Mouse (Mus musculus) midbrain, embryonic 15.5 days (tissue): ENCODE measurements around the gene Pdzd7. TPM values are rescaled to one million over a fixed set of nuclear protein-coding genes. Genes with fewer than 3 reads are reported as not detected.

Experiments used
- ATAC-seq: fragments of 200-750 bp; cut with Nextera tagmentation; replicated peaks from 2 replicates; pipeline ENCODE4 v1.8.0; 2017; ENCODE audit warnings: moderate TSS enrichment
- H3K27ac ChIP-seq: fragments of 300-500 bp; sonication (generic); 2 replicates; pipeline ENCODE4 v1.5.1; 2015; ENCODE audit warnings: mild to moderate bottlenecking, inconsistent platforms
- H3K27me3 ChIP-seq: fragments of 300-500 bp; sonication (generic); replicated peaks from 2 replicates; pipeline ENCODE4 v1.6.1; 2015; ENCODE audit warnings: inconsistent platforms
- H3K36me3 ChIP-seq: fragments of 300-500 bp; sonication (generic); replicated peaks from 2 replicates; pipeline ENCODE4 v1.6.1; 2015; ENCODE audit warnings: inconsistent platforms
- H3K4me1 ChIP-seq: fragments of 300-500 bp; sonication (generic); 2 replicates; pipeline ENCODE4 v1.6.1; 2015; ENCODE audit warnings: inconsistent platforms
- H3K4me2 ChIP-seq: fragments of 300-500 bp; sonication (generic); 2 replicates; pipeline ENCODE4 v1.6.1; 2015; ENCODE audit warnings: inconsistent platforms, mild to moderate bottlenecking, moderate library complexity
- H3K4me3 ChIP-seq: fragments of 300-500 bp; sonication (generic); 2 replicates; pipeline ENCODE4 v1.5.1; 2015; ENCODE audit warnings: mild to moderate bottlenecking, inconsistent platforms
- H3K9ac ChIP-seq: fragments of 300-500 bp; sonication (generic); 2 replicates; pipeline ENCODE4 v1.6.1; 2015; ENCODE audit warnings: mild to moderate bottlenecking, inconsistent platforms
- H3K9me3 ChIP-seq: fragments of 300-500 bp; sonication (generic); 2 replicates; pipeline ENCODE4 v1.6.1; 2016; ENCODE audit warnings: inconsistent platforms
- WGBS: fragments of 180-500 bp; shearing (Covaris S2); methylation state at CpG from one replicate; pipeline ENCODE4 v1.1.7; 2015; ENCODE audit warnings: mixed read lengths; 5-methylcytosine and 5-hydroxymethylcytosine counted together
- polyA plus RNA-seq: library from polyadenylated mRNA; unstranded; fragments of >200 nt; fragmentation: Nextera tagmentation; extraction: Ambion mirVana; gene quantifications from 2 replicates; pipeline ENCODE4 v1.2.1, GENCODE M21; 2015

Gene Pdzd7
- polyA plus RNA-seq, 1 experiment from 2014 or later: 4.1 TPM

DNA sequence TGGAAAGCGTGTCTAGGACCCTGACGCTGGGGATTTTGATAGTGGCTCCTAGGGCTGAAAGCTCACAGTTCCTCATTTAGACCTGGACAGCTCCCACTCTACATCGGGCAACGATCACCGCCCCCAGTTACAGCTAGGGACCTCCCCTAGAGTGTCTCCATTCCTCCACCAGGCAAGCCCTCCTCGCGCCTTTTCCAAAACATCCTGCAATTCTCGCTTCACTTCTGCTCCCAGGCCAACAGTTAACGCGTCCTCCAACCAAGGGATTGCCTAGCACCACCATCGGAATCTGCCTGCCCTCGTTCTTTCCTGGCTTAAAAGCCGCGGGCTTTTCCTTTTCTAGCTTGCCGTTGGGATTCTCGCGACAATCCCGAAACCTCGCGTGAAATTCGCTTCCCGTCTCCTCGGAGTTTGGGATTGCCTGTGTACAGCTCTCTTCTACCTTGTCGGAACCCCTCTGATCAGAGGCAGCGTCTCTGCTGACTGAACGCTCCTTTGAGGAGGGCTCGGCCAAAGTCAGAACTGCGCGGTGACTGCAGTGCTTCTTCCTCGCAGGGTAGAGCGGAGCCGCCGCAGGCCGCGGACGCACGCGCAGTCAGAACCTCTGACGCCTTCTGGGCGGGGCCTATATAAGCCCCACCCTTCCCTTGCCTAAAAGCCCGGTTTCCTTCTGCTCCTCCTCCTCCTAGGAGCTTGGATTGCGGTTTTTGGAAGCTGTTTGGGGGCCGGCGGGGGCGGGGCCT, 29.2 kb upstream of the Pdzd7 start, which contains the start of gene Kazald1:
Kazald1 (plus strand) TSS at position 662 of the 743 bp plus-strand sequence.
- Histone ChIP-seq H3K4me1 (peaks cover 31% of the 10 kb centered on the region), H3K9me3 (no peaks in the 10 kb centered on the region), H3K4me2 (peak within 1 kb of the TSS; percentile 92), H3K9ac (peak within 1 kb of the TSS; percentile 88), H3K36me3 (no peaks in the 10 kb centered on the region), H3K27ac (peak within 1 kb of the TSS; percentile 94), H3K27me3 (peaks cover 45% of the 10 kb centered on the region), H3K4me3 (peak within 1 kb of the TSS; percentile 73)
- WGBS: under 1% methylated on average over 45 of the region's 45 CpGs
- peak; percentile 90 for ATAC-seq

DNA sequence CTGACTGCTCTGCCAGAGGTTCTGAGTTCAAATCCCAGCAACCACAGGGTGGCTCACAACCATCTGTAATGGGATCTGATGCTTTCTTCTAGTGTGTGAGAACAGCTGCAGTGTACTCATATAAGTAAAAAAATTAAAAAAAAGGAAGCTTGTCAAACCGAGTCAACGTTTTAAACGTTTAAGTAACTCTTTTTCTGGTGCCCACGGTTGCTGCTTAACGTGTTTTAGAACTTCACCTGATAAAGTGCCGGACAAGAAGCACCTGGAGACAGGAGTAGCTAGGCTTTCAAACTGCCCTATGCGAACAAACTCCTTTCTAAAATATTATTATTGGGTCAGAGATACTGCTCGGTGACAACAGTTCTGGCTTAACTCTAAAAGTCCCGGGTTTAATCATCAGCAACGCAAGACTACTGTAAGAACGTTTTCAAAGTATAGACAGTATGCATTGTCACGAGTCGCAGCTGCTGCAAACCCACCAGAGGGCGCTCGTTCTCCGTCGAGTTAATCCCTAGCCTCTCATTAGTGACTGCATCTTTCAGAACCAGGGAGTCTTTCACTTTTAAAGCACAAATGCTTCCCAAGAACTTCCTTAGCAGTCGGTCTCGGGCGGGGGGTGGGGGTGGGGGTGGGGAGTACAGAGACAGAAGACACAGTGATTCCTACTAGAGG, 28.5 kb upstream of the Pdzd7 start:
- peaks cover 40% of the 10 kb centered on the region for H3K27me3 ChIP-seq
- no peaks in the 10 kb centered on the region for H3K9me3 ChIP-seq
- H3K9ac ChIP-seq: peak overlapping the region; percentile 88
- H3K4me3 ChIP-seq: peak overlapping the region; percentile 73
- peak overlapping the region; percentile 92 for H3K4me2 ChIP-seq
- peak overlapping the region; percentile 94; the same call in 1 of the 2 replicates for H3K27ac ChIP-seq
- 9% methylated on average over 20 of the region's 20 CpGs for WGBS
- ATAC-seq: peak; percentile 48
- no peaks in the 10 kb centered on the region for H3K36me3 ChIP-seq
- peaks cover 26% of the 10 kb centered on the region for H3K4me1 ChIP-seq

DNA sequence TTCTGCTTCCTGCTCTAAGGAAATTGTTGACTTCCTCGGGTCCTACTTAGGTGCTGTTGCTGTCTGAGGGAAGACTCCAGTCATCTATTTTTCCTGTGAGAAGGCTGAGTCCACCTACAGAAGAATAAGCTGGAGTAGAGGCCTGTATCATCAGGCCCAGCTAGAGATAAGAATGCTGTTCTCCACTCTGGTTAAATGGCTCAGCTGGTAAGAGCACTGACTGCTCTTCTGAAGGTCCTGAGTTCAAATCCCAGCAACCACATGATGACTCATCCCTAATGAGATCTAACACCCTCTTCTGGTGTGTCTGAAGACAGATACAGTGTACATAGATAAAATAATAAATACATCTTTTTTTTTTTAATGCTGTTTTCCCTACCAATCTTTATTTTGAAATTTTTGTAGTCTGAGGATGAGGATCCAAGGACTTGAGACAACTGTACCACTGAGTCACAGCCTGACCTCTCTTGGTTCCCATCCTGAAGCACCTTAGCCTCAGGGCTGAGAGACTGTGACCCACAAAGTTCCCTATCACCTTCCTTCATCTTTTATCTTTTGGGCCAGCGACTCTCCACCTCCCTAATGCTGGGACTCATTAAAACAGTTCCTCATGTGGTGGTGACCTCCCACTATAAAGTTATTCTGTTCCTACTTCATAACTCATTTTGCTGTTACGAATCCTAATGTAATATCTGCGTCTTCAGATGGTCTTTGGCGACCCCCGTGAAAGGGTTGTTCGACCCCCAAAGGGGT, 22.4 kb upstream of the Pdzd7 start:
- H3K4me3 ChIP-seq: no peak overlapping the region
- H3K36me3 ChIP-seq: no peaks in the 10 kb centered on the region
- H3K9ac ChIP-seq: no peak overlapping the region
- H3K27me3 ChIP-seq: peaks cover 42% of the 10 kb centered on the region
- WGBS: 81% methylated on average over 7 of the region's 7 CpGs
- no peak overlapping the region for H3K27ac ChIP-seq
- ATAC-seq: no peak
- H3K9me3 ChIP-seq: no peaks in the 10 kb centered on the region
- H3K4me1 ChIP-seq: peaks cover 8% of the 10 kb centered on the region
- H3K4me2 ChIP-seq: no peak overlapping the region

DNA sequence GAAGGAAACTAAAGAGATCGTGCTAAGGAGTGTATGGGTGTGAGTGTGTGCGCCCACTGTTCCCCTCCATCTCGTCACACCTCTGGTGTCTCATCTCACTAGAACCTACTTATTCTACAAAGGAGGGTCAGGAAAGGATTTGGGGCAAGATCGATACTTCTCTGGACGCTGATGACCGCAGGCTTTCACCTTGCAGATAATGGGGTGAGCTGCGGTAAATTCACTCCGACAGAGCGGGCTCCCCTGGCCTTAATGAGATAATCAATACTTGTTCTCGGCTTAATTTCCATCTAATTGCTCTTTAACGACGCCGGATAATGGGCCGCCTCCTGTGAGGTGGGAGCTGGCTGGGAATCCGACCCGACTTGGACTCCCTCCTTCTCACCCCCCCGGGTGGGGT, 21.7 kb upstream of the Pdzd7 start:
- Histone ChIP-seq H3K27me3 (peaks cover 42% of the 10 kb centered on the region), H3K4me1 (peaks cover 8% of the 10 kb centered on the region)
- ATAC-seq: no peak

DNA sequence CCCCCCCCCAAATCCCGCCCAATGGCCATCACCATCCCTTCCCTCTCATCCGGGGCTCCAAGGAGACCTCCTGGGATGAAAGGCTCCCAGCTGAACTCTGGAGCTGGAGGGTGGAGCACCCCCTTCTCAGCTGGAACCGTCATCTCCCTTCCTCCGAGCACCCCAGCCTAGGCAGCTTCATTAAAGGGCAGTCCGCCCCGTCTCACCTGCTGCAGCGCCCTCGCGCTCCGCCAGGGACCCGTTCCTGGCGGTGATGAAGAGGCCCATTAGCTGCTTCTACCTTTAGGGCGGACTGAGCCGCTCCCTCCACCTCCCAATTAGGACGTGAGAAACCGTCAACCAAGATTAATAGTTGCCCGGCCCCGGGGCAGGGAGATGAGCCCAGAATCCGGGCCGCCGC, 19.7 kb upstream of the Pdzd7 start:
- H3K9me3 ChIP-seq: no peaks in the 10 kb centered on the region
- no peak for ATAC-seq
- H3K4me1 ChIP-seq: peaks cover 8% of the 10 kb centered on the region
- no peak overlapping the region for H3K4me3 ChIP-seq
- WGBS: 3% methylated on average over 21 of the region's 21 CpGs
- H3K27ac ChIP-seq: no peak overlapping the region
- H3K27me3 ChIP-seq: peaks cover 42% of the 10 kb centered on the region
- H3K9ac ChIP-seq: no peak overlapping the region
- H3K4me2 ChIP-seq: no peak overlapping the region
- no peaks in the 10 kb centered on the region for H3K36me3 ChIP-seq

More for the DNA sequence above, 21.7 kb upstream of the Pdzd7 start:
- Histone ChIP-seq H3K4me3 (no peak overlapping the region), H3K36me3 (no peaks in the 10 kb centered on the region), H3K9ac (no peak overlapping the region), H3K9me3 (no peaks in the 10 kb centered on the region), H3K27ac (no peak overlapping the region), H3K4me2 (no peak overlapping the region)
- WGBS: 16% methylated on average over 17 of the region's 17 CpGs

DNA sequence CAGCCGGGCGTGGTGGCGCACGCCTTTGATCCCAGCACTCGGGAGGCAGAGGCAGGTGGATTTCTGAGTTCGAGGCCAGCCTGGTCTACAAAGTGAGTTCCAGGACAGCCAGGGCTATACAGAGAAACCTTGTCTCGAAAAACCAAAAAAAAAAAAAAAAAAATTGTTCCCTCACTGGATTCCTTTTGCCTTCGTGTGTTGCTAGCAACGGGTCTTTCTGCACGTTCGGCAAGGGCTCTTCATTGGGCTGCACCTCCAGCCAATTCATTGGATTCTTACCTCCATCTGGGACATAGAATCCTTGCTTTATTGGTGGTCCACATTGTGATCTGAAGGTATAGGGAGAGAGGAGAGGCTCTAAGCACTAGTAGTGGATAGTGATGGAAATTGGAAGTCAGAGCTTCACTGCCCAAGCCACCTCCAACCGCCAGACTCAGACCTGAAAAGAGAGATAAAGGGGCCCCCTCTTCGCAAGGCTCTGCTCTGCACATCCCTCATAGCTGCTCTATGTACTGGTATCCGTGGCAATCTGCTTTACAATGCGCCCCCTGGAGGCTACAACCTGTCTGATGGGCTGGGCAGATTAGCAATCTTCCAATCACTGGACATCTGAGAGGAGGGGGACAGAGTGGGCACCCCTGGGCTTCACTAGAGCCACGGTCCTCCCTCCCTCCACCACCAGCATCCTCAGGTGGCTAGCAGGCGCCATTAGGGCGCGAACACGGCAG, 18.2 kb upstream of the Pdzd7 start:
- Histone ChIP-seq H3K27me3 (peaks cover 39% of the 10 kb centered on the region), H3K4me3 (peak overlapping the region; percentile 19; the same call in 1 of the 2 replicates), H3K9me3 (no peaks in the 10 kb centered on the region), H3K4me1 (peaks cover 14% of the 10 kb centered on the region), H3K4me2 (peak overlapping the region; percentile 44), H3K9ac (peak overlapping the region; percentile 45), H3K27ac (no peak overlapping the region), H3K36me3 (no peaks in the 10 kb centered on the region)
- WGBS: 44% methylated on average over 20 of the region's 20 CpGs
- ATAC-seq: 0 out of 2 replicates have a peak, but pooled peaks have one; percentile 32

DNA sequence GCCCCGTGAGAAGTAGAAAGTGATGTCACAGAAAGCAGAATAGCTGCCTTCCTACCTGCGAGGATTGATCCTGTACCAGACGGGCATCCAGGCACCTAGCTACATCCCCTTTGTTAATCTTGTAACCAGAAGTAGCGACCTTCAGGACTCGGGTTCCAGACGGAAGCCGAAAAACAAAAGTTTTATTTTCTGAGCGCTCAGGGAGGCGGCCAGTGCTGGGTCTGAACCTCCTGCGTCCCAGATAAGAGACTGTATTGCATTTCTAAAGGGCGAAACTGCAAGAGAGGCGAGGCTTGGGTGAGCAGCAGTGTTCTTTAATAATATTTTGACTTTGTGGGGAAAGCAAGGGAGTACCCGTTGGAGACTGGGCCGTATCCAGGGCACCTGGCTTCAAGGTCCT, 13.3 kb upstream of the Pdzd7 start:
- Histone ChIP-seq H3K27me3 (no peaks in the 10 kb centered on the region), H3K4me3 (peak overlapping the region; percentile 58), H3K4me2 (peak overlapping the region; percentile 87), H3K36me3 (peaks cover 3% of the 10 kb centered on the region; the same call in 1 of the 2 replicates), H3K27ac (peak overlapping the region; percentile 94), H3K9ac (peak overlapping the region; percentile 74), H3K9me3 (no peaks in the 10 kb centered on the region), H3K4me1 (peaks cover 30% of the 10 kb centered on the region)
- ATAC-seq: no peak
- WGBS: 1% methylated on average over 14 of the region's 14 CpGs

DNA sequence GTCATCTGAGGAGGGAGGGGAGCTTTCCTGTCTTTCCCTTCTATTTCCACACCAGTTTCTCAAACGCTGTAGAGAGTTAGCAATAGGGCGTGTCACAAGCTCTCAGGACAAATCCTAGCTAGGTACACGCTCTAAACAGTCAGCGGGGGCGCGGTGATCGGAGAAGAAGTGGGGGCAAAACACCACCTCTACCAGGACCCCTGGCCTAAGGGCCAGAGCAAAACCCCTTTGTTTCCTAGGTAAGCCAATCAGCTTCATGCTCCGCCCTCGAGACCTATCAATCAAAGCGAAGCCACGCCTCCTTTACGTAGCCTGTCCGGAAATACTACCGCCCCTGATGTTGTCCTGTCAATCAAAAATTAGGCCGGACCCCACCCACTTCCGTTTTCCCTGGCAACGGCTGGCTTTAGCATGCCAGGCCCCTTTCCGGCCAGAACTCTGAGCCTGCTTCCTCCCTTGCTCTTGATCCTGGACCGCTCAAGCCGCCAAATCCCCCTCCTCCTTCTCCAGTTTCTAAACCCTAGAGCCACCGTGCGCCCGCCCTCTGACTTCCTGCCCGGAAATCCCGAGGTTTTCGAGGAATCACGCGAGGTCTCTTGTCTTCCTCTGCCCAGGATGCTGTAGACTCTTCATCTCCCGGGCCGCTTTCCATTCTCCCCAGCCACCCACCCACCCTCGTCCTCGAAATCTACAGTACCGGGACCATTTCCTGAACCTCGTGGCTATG, 12.8 kb upstream of the Pdzd7 start:
- ATAC-seq: peak; percentile 93

DNA sequence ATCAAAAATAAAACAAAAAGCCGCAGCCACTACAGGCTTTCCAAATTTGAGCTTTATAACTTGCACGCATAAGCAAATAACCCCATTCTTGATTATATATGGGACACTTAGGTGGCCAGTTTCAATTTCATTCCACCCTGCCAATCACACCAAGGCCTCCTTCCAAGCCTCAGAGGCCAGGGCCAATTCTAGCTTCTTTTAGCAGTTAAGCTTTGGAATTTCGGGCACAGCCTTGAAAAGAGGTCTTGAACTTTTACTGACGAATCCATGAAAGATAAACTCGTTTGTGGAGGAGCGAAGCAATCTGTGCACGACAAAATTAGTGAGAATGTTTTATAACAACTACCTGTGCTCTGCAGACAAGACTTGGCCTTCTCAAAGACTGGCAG, 12.2 kb upstream of the Pdzd7 start:
- peak overlapping the region; percentile 57 for H3K9ac ChIP-seq
- H3K27ac ChIP-seq: peak overlapping the region; percentile 94
- no peaks in the 10 kb centered on the region for H3K27me3 ChIP-seq
- peak overlapping the region; percentile 58 for H3K4me3 ChIP-seq
- peaks cover 28% of the 10 kb centered on the region for H3K4me1 ChIP-seq
- peak overlapping the region; percentile 87 for H3K4me2 ChIP-seq
- H3K36me3 ChIP-seq: peaks cover 4% of the 10 kb centered on the region; the same call in 1 of the 2 replicates
- no peak for ATAC-seq
- 44% methylated on average over 7 of the region's 7 CpGs for WGBS
- no peaks in the 10 kb centered on the region for H3K9me3 ChIP-seq

More for the DNA sequence above, 12.8 kb upstream of the Pdzd7 start:
- Histone ChIP-seq H3K4me1 (peaks cover 28% of the 10 kb centered on the region), H3K4me2 (peak overlapping the region; percentile 87), H3K9ac (peak overlapping the region; percentile 74), H3K36me3 (peaks cover 3% of the 10 kb centered on the region; the same call in 1 of the 2 replicates), H3K27ac (peak overlapping the region; percentile 94), H3K27me3 (no peaks in the 10 kb centered on the region), H3K4me3 (peak overlapping the region; percentile 58), H3K9me3 (no peaks in the 10 kb centered on the region)
- under 1% methylated on average over 34 of the region's 34 CpGs for WGBS

DNA sequence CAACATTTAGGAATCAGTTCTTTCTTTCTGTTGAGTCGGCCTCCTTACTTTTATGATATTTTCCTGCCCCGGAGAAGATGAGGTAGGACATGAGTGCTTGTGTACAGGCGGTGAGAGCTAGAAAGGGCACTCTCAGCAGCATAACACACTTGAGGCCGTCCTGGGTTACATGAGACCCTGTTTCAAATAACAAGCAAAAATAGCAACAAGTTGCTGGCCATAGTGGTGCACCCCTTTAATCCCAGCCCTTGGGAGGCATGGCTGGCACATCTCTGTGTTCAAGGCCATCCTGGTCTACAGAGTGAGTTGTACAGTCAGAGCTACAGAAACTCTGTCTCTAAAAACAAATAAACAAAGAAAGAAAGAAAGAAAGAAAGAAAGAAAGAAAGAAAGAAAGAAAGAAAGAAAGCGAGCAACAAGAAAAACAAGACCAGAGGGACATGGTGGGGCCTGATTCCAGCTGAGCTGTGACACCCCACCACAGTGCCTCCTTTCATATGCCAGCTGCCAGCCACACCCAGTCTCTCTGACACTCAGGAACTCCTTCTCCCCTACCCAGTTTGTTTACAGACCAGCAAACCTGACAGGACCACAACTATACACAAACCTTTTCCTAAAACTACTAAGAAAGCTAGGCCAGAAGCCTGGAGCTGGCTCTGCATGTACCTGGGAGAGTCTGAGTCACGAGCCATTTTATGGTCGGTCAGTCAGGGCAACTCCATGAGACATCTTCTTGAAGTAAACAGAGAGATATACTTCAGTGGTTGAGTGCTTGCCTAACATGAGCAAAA, 11.6 kb upstream of the Pdzd7 start:
- 87% methylated on average over 7 of the region's 7 CpGs for WGBS
- peak overlapping the region; percentile 94 for H3K27ac ChIP-seq
- H3K9me3 ChIP-seq: no peaks in the 10 kb centered on the region
- H3K4me2 ChIP-seq: peak overlapping the region; percentile 87
- H3K27me3 ChIP-seq: no peaks in the 10 kb centered on the region
- no peak for ATAC-seq
- peak overlapping the region; percentile 58; the same call in 1 of the 2 replicates for H3K4me3 ChIP-seq
- H3K9ac ChIP-seq: peak overlapping the region; percentile 57; the same call in 1 of the 2 replicates
- peaks cover 28% of the 10 kb centered on the region for H3K4me1 ChIP-seq
- peaks cover 7% of the 10 kb centered on the region; the same call in 1 of the 2 replicates for H3K36me3 ChIP-seq
